Mouse (Mus musculus) brain, embryonic 14.5 days (tissue): ENCODE measurements at regions not wholly inside any gene's neighbourhood (a gene's known extent, or its start where the extent isn't known, plus 50 kb on each side); places are given as distances from the start of the nearest gene placed in this dataset.

Experiments used
- CTCF ChIP-seq: fragments of 200-500 bp; IDR thresholded peaks from 2 replicates; pipeline ENCODE4 v1.5.1; 2012; ENCODE audit warnings: inconsistent platforms, mild to moderate bottlenecking, moderate library complexity, borderline replicate concordance; ENCODE audit not compliant: insufficient read depth, insufficient read length; ENCODE audit errors: extremely low read depth
- POLR2A ChIP-seq: fragments of 200-500 bp; IDR thresholded peaks from 2 replicates; pipeline ENCODE4 v1.6.1; 2012; ENCODE audit warnings: mild to moderate bottlenecking, inconsistent platforms, borderline replicate concordance; ENCODE audit not compliant: poor library complexity, insufficient read depth, insufficient read length, severe bottlenecking; ENCODE audit errors: extremely low read depth

DNA sequence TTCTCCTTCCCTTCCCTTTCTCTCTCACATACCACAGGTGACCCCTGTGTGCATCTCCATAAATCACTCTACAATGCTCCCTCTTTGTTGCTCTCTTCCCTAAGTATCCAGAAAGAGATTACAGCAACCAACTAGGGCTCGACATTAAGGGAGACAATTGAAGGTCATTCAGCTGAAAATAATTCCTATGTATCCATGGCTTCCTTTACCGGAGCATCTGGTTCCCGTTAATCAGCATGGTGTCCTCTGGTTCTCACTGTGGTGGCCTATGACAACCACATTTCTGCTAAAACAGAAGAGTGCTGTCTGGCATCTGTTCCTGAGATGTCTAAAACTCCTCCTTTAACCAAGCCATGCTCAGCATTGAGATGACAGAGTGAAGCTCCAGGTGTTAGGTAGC lies 106.9 kb downstream of the Mettl11b start:
- TF ChIP-seq CTCF (no peak), POLR2A (no peak)
